Mouse (Mus musculus) gastrocnemius, adult 8-10 months (tissue): ENCODE measurements around the gene Capn2. TPM values are rescaled to one million over a fixed set of nuclear protein-coding genes. Genes with fewer than 3 reads are reported as not detected.

Experiments used
- DNase-seq, 2 experiments: peaks; one replicate each; pipeline ENCODE4 v3.0.0; 2022; ENCODE audit warnings: low spot score in 2 of 2
- total RNA-seq, 4 experiments: library from RNA; stranded (reverse); gene quantifications; 2 replicates each; pipeline ENCODE4 v1.2.4; 2022

The Capn2 gene
- total RNA-seq, 4 experiments from 2014 or later, result 46.6 to 49.7 (median 47.6) TPM

DNA sequence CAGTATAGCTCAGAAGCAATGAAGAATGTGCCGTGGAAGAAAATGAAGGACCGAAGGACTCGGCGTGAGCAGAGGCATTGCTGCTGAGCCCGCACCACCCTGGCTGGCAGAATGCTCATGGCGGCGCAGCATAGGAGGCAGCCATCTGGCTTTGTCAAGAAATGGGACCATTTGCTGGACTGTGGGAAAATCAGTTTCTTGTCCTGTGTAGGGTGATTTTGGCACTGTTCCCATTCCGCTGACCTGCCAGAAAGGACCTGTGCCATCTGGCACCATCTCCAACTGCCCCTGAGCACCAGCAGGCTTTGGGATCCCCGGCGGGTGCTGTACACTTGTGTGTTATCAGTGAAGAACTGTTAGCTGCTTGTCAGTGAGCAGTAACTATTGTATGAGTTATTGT lies 55.6 kb downstream of the Capn2 start:
- DNase-seq, result no peak

DNA sequence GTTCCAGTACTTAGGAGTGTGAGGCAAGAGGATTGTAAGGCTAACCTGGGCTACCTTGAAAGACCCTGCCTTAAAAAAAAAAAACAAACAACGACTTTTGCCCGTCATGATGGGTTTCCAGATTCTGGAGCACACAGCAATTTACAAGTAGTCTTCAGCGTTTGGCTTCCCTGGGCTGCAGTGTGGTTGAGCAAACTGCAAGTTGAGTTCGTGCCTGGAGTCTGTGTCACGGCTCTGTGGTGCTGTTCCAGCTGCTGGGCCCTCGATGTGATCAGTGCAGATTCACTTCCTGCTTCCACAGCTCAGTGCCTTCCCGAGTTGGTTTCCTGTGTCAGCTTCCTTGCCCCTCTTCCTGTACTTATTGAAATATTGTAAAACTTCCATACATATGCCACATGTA lies 56.1 kb downstream of the Capn2 start:
- no peak for DNase-seq

DNA sequence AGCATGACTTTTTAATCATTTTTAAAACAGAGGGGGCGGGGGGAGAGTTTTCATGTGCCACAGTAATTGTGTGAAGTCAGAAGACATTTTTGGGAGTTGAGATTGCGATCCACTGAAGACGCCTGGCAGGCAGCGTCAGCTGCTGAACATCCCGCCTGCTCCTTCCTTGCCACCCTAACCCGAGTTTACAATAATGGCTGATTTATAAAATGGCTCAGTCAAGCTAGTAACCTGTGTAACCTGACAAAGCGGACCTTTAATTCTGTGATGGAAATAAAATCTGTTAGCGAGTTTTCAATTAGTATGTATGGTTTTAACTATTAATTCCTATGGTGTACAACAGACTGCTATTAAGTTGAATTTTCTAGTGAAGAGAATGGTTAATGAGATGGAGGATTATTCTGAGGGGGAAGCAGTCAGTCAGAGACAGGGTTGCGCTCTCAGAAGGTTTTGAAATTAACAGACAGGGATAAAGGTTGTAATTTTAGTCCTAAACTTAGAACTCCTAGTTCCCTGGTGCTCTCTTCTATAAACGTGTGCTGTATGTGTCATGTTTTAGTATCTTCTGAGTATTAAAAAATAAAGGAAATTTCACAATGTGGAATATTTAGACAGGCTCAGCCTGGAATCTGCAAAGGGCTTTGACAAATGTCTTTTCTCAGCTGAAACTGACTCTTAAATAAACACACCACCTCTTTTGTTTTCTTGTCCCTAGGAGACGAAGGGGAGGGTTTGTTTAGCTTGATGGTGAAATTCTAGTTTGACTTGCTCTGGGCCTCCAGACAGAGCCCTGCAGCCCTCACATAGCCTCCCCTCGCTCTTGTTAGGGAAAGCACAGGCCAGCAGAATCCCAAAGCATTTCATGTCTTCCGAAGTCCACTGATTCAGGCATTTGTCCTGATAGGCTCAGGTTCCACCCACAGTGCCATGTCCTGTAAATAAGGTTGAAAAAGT lies 56.8 kb downstream of the Capn2 start:
- DNase-seq, result no peak

DNA sequence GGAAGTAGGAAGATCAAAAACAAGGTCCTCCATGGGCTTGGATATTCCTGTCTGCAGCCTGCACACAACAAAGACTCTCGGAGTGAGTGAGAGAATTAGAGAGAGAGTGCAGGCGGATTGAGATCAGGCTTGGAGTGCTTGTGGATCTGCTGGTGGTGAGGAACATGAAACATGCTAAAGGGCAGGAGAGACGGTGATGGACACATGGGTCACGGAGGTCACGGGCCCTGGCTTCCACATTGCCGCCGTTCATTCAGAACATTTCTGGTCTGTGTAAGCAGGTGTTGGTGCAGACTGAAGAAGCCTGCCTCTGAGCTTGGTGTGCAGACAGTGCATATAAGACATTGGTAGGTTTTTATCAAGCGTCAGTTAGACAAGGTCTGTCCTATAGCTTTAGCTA lies 58.0 kb downstream of the Capn2 start:
- DNase-seq, result no peak

DNA sequence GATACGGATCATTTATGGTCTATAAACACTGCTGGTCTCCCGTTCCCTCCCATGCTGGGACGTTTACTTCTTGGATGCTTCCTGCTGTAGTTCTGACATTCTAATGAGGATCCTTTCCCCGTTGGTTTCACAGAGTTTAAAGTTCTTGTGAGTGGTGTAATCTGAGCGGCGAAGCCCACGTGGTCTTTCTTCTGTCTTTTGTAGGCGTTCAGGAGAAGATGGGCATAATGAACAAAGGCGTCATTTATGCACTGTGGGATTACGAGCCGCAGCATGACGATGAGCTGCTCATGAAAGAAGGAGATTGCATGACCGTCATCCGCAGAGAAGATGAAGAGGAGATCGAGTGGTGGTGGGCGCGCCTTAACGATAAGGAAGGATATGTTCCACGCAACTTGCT lies 58.9 kb downstream of the Capn2 start:
- no peak for DNase-seq

DNA sequence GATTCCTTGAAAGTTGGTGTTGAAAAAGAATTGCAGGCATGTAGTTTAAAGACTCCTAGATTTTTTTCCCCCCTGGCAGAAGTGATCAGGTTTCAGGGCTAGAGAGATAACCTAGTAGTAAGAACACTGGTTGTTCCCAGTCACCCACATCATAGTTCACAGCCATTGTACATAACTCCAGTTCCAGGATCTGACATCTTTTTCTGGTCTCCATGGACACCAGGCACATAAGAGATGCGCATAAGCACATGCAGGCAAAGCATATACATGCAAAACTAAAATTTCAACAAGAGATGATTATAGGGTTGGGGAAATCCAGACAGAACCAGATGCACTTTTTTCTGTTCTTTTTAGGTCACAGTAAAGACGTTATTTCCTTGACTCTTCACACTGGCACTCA lies 62.3 kb downstream of the Capn2 start:
- DNase-seq, result no peak

DNA sequence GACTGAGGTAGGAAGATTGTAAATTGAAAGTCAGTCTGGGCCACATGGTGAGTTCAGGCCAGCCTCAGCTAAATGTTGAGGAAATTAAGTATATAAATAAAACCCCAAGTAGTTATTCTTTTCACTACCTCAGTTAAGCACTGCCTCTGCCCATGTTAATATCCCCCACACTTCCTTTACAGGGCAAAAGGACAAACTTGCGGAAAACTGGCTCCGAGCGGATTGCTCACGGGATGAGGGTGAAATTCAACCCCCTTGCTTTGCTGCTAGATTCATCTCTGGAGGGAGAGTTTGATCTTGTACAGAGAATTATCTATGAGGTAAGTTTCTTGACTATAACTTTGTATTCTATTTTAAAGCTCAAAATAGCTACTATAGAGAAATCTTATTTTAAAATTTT lies 64.9 kb downstream of the Capn2 start:
- no peak for DNase-seq

DNA sequence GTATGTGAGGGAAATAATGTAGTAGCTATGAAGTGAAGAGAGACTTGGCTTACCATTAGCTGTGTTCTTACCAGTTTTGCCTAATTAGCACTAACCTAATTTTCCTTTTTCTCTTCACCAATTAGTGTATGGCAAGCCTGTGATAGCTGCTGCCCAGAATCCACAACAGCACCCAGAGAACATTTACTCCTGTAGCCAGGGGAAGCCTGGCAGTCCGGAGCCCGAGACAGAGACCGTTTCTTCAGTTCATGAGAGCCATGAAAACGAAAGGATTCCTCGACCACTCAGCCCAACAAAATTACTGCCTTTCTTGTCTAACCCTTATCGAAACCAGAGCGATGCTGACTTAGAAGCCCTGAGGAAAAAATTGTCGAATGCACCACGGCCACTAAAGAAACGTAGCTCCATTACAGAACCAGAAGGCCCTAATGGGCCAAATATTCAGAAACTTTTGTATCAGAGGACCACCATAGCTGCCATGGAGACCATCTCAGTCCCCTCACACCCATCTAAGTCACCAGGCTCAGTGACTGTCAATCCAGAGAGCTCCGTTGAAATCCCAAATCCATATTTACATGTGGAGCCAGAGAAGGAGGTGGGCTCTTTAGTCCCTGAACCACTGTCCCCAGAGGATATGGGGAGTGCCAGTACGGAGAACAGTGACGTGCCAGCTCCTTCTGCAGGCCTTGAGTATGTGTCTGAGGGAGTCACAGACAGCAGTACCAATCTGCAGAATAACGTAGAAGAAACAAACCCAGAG lies 69.0 kb downstream of the Capn2 start:
- DNase-seq, result no peak

DNA sequence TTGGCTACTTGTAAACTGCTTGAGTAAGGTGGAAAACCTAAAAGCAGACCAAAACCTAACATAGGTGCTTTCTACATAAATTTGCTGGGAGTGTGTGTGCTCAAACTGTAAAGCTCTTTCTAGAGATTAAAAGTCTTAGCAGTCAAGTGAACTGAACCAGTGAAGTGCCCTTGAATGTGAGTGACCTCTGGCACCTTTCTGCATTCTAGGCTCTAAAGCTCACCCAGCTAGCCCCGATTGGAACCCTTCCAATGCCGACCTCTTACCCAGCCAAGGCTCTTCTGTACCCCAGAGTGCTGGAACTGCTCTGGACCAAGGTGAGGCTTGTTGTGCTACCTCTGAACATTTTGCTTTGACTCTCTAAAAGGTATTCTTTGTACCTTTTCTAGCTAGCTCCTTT lies 73.3 kb downstream of the Capn2 start:
- DNase-seq, result no peak

DNA sequence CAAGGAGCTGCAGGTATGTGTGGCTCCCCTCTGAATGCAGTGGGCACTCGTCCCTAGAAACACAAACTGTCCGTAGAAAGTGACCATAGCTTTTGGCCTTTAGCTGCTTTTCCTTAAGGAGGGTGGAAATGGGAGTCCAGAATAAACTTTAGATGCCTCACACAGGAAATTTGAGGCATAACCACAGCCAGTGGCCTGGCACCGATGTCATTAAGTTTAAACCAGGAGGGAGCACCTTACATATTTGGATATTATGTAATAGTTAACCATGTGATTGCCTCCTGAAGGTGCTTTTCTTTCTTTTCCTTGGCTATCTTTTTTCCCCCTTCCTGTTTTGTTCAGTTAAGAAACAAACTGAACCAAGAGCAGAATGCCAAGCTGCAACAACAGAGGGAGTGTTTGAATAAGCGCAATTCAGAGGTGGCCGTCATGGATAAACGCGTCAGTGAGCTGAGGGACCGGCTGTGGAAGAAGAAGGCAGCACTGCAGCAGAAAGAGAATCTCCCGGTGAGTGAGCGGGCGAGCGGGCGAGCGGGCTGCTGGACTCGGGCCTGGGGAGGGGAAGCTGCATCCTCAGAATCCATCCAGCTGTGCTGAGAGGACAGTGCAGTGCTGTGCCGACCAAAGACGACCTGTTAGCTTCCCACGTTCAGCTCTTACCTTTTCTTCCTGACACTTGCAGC lies 75.5 kb downstream of the Capn2 start:
- no peak for DNase-seq

DNA sequence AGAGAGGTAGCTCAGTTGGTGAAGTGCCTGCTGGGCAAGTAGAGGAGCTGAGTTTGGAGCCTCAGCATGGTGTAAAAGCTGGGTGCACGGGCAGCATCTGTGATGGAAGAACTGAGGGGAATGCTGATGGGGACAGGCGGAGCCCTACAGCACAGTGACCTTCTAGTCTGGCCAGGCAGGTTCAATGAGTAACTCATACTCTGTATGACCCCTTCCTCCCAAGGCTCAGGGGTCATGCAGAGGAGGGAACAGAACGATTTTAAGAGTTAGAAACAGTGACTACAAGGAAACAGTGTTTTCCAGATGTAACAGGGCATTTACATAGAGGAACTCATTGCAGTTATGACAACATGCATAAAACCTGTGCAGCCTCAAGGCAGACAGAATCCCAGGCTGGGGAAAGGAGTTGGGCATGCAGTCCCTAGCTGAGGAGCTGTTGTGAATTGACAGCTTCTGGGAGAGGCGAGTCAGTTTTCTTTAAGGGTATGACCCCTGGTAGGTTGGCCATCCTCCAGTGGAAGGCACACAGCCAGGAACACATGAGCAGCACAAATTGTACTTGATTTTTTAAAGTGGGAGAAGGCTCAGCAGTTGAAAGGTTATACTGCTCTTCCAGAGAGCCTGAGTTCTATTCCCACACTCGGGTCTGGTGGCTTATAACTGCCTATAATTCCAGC lies 77.7 kb downstream of the Capn2 start:
- peak; percentile 56 to 74 for DNase-seq

DNA sequence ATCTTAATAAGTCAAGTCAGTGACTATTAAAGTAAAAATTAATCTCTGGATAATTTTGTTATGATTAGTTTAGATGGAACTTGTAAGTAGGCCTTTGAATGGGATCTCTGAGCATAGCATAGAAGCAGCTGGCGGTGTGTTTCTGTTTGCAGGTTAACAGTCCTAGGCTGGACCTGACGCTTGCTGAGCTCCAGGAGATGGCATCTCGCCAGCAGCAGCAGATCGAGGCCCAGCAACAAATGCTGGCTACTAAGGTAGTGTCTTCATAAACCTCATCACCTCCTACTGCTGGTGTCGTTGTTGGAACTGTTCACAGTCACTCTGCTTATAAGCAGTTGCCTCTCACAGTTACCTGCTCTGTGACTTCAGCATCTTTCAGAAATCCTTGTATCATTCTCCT lies 80.7 kb downstream of the Capn2 start:
- no peak for DNase-seq

DNA sequence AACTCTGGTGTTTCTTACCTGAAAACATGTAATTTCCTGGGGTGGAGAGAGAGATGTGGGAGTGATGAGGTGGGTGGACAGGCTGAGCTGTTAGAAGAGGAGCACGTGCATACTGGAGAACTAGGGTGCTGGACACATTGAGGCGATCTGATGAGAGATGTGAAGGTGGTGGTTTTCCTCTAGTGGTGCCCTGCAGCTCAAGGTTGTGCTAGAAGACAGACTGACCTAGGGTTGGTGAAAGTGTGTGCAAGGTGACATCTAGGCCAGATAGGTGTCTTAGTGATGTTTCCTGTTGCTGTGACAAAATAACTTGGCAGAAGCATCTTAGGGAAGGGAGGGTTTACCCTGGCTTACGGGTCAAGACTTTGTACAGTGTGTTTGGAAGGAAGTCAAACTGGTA lies 85.3 kb downstream of the Capn2 start:
- no peak for DNase-seq

DNA sequence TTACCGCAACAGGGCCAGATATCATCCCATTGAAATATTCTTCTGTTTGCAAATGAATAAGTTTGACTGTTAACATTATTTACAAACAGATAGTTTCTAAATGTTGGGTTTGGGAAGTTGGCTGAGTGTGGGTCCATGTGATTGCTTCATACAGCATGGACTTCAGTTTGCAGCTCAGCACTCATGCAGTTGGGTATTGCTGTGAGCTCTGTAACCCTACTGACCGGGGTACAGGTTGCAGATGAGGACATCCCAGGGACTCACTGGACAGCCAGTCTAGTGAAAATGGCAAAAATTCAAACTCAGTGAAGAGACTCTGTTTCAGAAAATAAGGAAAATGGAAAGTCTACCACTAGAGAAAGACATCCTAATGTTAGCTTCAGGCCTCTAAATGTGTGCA lies 86.7 kb downstream of the Capn2 start:
- DNase-seq, result no peak

DNA sequence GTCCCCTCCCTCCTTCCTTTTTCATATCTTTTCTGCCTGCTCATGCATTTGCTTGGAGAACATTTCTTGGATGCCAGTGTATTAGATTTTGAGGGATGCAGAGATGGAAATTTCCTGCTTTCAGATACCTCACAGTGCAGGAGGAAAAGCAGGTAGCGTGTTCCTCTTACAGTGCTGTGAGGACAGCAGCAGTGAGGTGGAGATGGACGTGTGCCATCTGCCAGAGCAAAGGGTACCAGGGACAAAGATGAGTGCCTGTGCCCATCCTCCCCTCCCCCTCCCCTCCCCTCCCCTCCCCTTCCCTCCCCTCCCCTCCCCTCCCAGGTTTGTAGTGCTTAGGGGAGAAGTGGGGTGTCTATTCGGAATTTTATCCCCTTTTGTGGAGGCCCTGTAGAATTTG lies 87.6 kb downstream of the Capn2 start:
- no peak for DNase-seq

DNA sequence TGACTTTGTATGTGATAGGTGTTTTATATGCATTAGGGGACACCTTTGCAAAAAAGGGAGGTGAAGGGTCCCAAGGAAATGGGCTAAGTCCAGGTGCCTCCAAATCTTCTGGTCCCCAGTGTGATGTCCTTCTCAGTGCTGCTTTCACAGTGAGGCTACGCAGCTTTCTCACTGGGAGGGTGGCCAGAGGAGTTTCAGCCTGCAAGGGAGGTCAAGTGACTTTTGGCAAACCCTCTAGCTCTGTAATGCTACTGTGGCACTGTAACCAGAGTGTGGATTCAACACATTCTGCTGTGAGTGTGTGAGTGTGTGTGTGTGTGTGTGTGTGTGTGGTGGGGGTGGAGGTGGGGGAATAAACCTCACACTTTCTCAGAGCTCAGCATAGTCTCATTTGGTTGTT lies 90.0 kb downstream of the Capn2 start:
- peak; percentile 46 to 60 for DNase-seq

DNA sequence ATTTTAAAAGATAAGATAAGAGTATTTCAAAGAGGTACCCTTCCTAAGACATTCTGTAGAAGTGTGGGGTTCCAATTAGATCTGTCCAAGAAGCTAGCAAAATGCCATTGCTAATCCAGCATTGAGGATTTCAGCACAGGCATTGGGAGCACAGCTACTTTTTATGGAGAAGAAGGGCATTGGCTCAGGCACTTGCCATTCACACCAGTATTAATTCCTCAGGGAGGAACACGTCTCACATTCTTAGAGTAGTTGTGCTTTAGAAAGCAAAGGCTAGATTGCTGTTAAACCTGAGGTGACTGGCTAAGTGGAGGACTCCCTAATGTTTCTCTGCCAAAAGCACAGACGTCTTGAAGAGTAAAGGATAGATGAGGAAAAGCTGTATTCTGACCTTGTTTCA lies 91.0 kb downstream of the Capn2 start:
- DNase-seq, result no peak

DNA sequence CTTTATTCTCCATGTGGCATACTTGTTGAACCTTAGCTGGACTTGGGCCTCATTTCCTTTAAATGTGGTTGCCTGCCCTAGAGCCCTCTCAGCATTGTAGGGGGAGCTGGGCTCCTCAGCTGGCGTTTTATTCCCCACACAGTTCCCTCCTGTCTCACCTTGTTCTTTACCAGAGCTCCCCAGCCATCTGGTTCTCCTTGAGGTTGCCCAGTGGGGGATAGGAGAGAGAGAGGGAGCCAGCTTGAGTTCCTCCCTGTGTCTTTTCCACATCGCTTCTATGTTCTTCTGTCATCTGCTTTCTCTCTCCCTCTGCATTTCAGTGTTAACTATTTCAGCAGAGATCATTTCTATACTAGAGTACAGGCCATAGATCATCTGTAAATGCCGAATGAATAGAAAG lies 92.2 kb downstream of the Capn2 start:
- no peak for DNase-seq

DNA sequence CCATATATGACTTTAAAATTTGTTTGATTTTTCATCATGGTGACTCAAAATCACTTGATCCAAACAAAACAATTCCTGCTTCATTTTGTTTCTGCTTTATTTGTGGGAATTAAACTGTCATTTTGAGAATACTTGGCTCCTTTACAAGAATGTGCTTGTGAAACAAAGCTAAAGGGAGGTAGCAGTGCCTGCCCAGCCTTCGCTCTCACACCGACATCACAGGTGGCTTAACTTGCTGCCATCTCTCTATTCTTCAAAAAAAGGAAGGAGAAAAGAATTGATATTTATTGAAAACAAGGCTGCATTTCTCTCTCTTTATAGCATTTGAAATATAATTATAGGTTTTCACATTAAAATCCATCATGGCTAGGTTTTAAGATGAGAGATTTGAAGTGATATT lies 93.1 kb downstream of the Capn2 start:
- DNase-seq, result no peak

DNA sequence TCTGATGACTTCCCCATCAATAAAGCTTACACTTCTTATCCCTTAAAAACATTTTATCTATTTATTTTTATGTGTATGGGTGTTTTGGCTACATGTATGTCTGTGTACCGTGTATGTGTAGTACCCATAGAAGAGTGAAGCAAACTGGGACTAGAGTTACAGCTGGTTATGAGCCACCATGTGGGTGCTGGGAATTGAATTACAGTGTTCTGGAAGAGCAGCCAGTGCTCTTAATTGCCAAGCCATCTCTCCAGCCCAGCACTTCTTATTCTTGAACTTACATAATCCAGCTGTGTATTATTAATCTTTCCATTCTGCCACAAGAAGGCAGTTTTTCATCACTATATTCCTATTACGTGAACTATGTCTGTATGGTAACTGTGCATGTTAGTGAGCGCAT lies 97.9 kb downstream of the Capn2 start:
- DNase-seq, result peak in 1 of 2 experiments; percentile 39
